9 mouse cellular contexts compared by ENCODE assay signal in the genomic region with DNA sequence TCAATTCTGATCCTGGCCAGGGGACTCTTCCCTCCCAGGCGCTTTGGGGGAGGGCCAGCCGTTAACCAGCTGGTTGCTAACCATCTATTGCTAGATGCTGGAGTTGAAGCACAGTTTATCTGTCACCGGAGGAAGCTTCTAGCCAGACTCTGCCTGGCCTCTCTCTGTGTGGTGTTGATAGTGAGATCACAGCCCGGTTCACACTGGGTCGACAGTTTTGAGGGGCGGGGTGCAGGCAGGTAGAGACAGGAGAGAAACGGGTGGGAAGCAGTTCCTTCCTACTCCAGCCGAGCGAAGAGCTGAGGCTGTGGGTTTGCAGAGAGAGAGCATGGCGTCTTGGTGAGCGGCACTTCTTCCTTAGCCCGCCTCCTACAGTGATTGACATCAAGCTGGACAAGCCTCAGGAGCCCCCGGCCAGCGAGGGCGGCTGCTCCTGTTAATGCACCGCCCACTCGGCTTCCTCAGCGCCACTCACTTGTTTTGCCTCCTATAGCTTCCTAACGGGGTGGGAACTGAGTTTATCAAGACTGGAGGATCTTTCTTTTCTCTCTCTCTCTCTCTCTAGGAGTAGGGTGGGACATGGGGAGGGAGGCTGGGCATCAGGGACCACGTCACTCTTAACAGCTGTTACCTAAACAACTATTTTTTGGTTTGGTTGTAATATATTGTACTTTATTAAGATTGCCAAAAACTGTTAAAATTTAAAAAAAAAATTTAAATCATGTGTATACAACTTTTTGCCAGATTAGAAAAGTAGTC. TPM values are rescaled to one million over a fixed set of nuclear protein-coding genes. Genes with fewer than 3 reads are reported as not detected.
DNase-seq lines count a peak whose midpoint lies in the region; ATAC-seq and TF ChIP-seq lines count a peak whose summit lies in the region.
"Had no signal": no experiment of that assay in that cellular context is flagged by ENCODE, and none has a peak within 500 bp of the region (broad histone marks: within the 10 kb centered on the region; RNA-seq: fewer than 3 reads in every experiment).

No protein-coding gene starts in this region.

- H3K4me2 ChIP-seq in hindbrain, embryonic 14.5 days (replicated peaks) = peak overlapping the region; percentile 46

- ATAC-seq in hindbrain, embryonic 14.5 days (ENCODE audit: low FRiP score) = peak; percentile 68; the same call in 1 of the 2 replicates

- H3K9ac ChIP-seq in ES-E14 (ENCODE audit: insufficient read depth, low read depth, low read length, poor library complexity, severe bottlenecking) = peak overlapping the region; percentile 60
- 0 out of 2 replicates have a peak overlapping the region, but pooled peaks have one; percentile 16 for H3K9ac ChIP-seq in hindbrain, embryonic 14.5 days

- no peaks in the 10 kb centered on the region for H3K27me3 ChIP-seq in hindbrain, embryonic 14.5 days (ENCODE audit: control insufficient read depth, insufficient read depth, low read length)

- H3K79me2 ChIP-seq in macrophage (ENCODE audit: inconsistent target) = no peaks in the 10 kb centered on the region

- peak; percentile 70 for DNase-seq in ES-E14 (ENCODE audit: low read depth, low spot score)
- peak; percentile 75 for DNase-seq in c-Kit-positive CD71-positive TER-119-negative erythroid progenitor cells, embryonic 14.5 days (ENCODE audit: low read depth)
- peak; percentile 74 for DNase-seq in gastrocnemius, adult 2 months
- DNase-seq in hindbrain, embryonic 14.5 days (ENCODE audit: low spot score) = peak; percentile 72
- peak; percentile 39 to 48 for DNase-seq in left cerebral cortex, adult 18-20 months (ENCODE audit: low spot score in 2 of 2)
- DNase-seq in retina, postnatal 1 day = peak; percentile 88
- DNase-seq in thymus, postnatal 4 days = peak; percentile 68

- in situ Hi-C loops in ES-E14 (cut with MboI; ENCODE audit: low sequenced_read_pairs in 2 of 2, unreplicated experiment in 2 of 2) = no loop called here

- H3K4me3 ChIP-seq in ES-E14 (ENCODE audit: insufficient read depth in 1 of 2, low read depth in 1 of 2, low read length in 2 of 2, poor library complexity in 1 of 2, severe bottlenecking in 1 of 2) (peak overlapping the region; percentile 42 to 54), macrophage (ENCODE audit: inconsistent target) (peak overlapping the region; percentile 12; the same call in 1 of the 2 replicates)
- peak overlapping the region; percentile 69 for H3K4me3 ChIP-seq in gastrocnemius, adult 2 months
- peak overlapping the region; percentile 17; the same call in 1 of the 2 replicates for H3K4me3 ChIP-seq in hindbrain, embryonic 14.5 days (replicated peaks; ENCODE audit: low read length)

- WGBS in hindbrain, embryonic 14.5 days = 6% methylated on average over 20 of the region's 20 CpGs
- WGBS in macrophage (ENCODE audit: missing documents) = 13% methylated on average over 20 of the region's 20 CpGs

- H3K9me3 ChIP-seq in ES-E14 (ENCODE audit: control insufficient read depth, insufficient read depth, low read depth, low read length) = no peaks in the 10 kb centered on the region
- no peaks in the 10 kb centered on the region for H3K9me3 ChIP-seq in hindbrain, embryonic 14.5 days (ENCODE audit: control insufficient read depth, low read length)

- TF ChIP-seq CTCF in gastrocnemius, adult 2 months (IDR thresholded peaks at IDR 0.05) = no peak

- intact Hi-C loops in gastrocnemius, adult 2 months (cut with DNase I) = no loop called here

- no peaks in the 10 kb centered on the region for H3K36me3 ChIP-seq in ES-E14 (ENCODE audit: control insufficient read depth, insufficient read depth, low read length, poor library complexity, severe bottlenecking)
- peaks cover 61% of the 10 kb centered on the region for H3K36me3 ChIP-seq in hindbrain, embryonic 14.5 days (replicated peaks; ENCODE audit: control insufficient read depth, insufficient read depth)
- no peaks in the 10 kb centered on the region for H3K36me3 ChIP-seq in macrophage (ENCODE audit: inconsistent target)

- H3K27ac ChIP-seq in ES-E14 (ENCODE audit: insufficient read depth, low read depth, low read length, poor library complexity, severe bottlenecking) = no peak overlapping the region
- H3K27ac ChIP-seq in gastrocnemius, adult 2 months = peak overlapping the region; percentile 56
- peak overlapping the region; percentile 54; the same call in 1 of the 2 replicates for H3K27ac ChIP-seq in hindbrain, embryonic 14.5 days
- no peak overlapping the region for H3K27ac ChIP-seq in macrophage

- peaks cover 0 to 17% of the 10 kb centered on the region in 2 experiments; a peak in 2 of 4 replicates for H3K4me1 ChIP-seq in ES-E14 (ENCODE audit: control insufficient read depth in 2 of 2, insufficient read depth in 2 of 2, low read length in 2 of 2, poor library complexity in 1 of 2)
- H3K4me1 ChIP-seq in hindbrain, embryonic 14.5 days (replicated peaks; ENCODE audit: control insufficient read depth, insufficient read depth, low read length) = no peaks in the 10 kb centered on the region

TF ChIP-seq in ES-E14, 5 proteins besides CTCF, POLR2A, EP300 and RAD21:
- TF ChIP-seq CHD2 (IDR thresholded peaks at IDR 0.05; ENCODE audit: low read depth, low read length) = no peak
- TF ChIP-seq ZNF384 (IDR thresholded peaks at IDR 0.05; ENCODE audit: low read depth, low read length) = no peak
- no peak for TF ChIP-seq HCFC1 (IDR thresholded peaks at IDR 0.05; ENCODE audit: borderline replicate concordance, insufficient read depth, low read length)
- TF ChIP-seq ZC3H11A (IDR thresholded peaks at IDR 0.05; ENCODE audit: borderline replicate concordance, low read depth, low read length) = no peak
- TF ChIP-seq MAFK (IDR thresholded peaks at IDR 0.05; ENCODE audit: insufficient read depth, low read depth, low read length) = no peak

RNA-seq across cellular contexts. Expression of gene Srprb, which starts 21.0 kb away (rescaled TPM):
- 75.5 and 93.1 TPM in 2 replicates for total RNA-seq in ES-E14 (2012; rRNA removed)
- 10 to 100 TPM; 16.2 to 18.2 TPM for total RNA-seq in gastrocnemius, adult 2 months (2021)
- 54.1 and 64.9 TPM in 2 replicates for polyA plus RNA-seq in hindbrain, embryonic 14.5 days (2014; fragmentation: Nextera tagmentation; extraction: Ambion mirVana)
- total RNA-seq in left cerebral cortex, adult 18-20 months (2021) = 10 to 100 TPM; 20.8 to 22.5 TPM
- total RNA-seq in macrophage (2018; cell fraction: chromatin; rRNA removed) = 10 to 100 TPM in 10 of 26 experiments, 1 to 10 TPM in 16; 2.7 to 20.5 (median 8.0) TPM
- total RNA-seq in macrophage (2018; cell fraction: cytosol; rRNA removed) = 10 to 100 TPM; 21.8 to 32.1 (median 27.4) TPM
- 10 to 100 TPM in 23 of 26 experiments, 1 to 10 TPM in 3; 7.9 to 31.1 (median 16.1) TPM for total RNA-seq in macrophage (2018; cell fraction: nucleus; rRNA removed)
- polyA plus RNA-seq in macrophage (2018) = 17.1 to 39.7 TPM (median 24.4 TPM) in 3 replicates

RNA-seq across cellular contexts. Expression of gene Gm20425, which starts 49.1 kb away (rescaled TPM):
- 0.04 and 2.0 TPM in 2 replicates for total RNA-seq in ES-E14 (2012; rRNA removed)
- total RNA-seq in gastrocnemius, adult 2 months (2021) = 1 to 10 TPM; 1.7 to 3.5 TPM
- 0.48 and 4.0 TPM in 2 replicates for polyA plus RNA-seq in hindbrain, embryonic 14.5 days (2014; fragmentation: Nextera tagmentation; extraction: Ambion mirVana)
- total RNA-seq in left cerebral cortex, adult 18-20 months (2021) = 10 to 100 TPM; 10.4 to 12.2 TPM
- 1 to 10 TPM in 2 of 26 experiments, not detected in 24; 1.6 to 2.8 TPM for total RNA-seq in macrophage (2018; cell fraction: chromatin; rRNA removed)
- under 1 TPM in 4 of 26 experiments, not detected in 22; 0.24 to 0.51 (median 0.31) TPM for total RNA-seq in macrophage (2018; cell fraction: cytosol; rRNA removed)
- 1 to 10 TPM in 1 of 26 experiments, not detected in 25; 1.6 TPM for total RNA-seq in macrophage (2018; cell fraction: nucleus; rRNA removed)
- polyA plus RNA-seq in macrophage (2018) = 57.4 TPM in 1 of 3 replicates, not detected in the others
- polyA plus RNA-seq: frontal cortex, adult 2 months had no signal

RNA-seq across cellular contexts. Expression of gene Trf, which starts 49.3 kb away (rescaled TPM):
- 9.6 and 11.9 TPM in 2 replicates for total RNA-seq in ES-E14 (2012; rRNA removed)
- 10 to 100 TPM in 1 of 2 experiments, 1 to 10 TPM in 1; 5.3 to 11.5 TPM for total RNA-seq in gastrocnemius, adult 2 months (2021)
- 45.3 and 49.7 TPM in 2 replicates for polyA plus RNA-seq in hindbrain, embryonic 14.5 days (2014; fragmentation: Nextera tagmentation; extraction: Ambion mirVana)
- 100 to 1,000 TPM; 170 to 179 TPM for total RNA-seq in left cerebral cortex, adult 18-20 months (2021)
- 100 to 1,000 TPM in 6 of 26 experiments, 10 to 100 TPM in 14, 1 to 10 TPM in 6; 3.6 to 563 (median 23.4) TPM for total RNA-seq in macrophage (2018; cell fraction: chromatin; rRNA removed)
- 1,000 to 10,000 TPM in 4 of 26 experiments, 100 to 1,000 TPM in 22; 117 to 1,310 (median 533) TPM for total RNA-seq in macrophage (2018; cell fraction: cytosol; rRNA removed)
- total RNA-seq in macrophage (2018; cell fraction: nucleus; rRNA removed) = 100 to 1,000 TPM; 133 to 983 (median 263) TPM
- 935 to 1,198 TPM (median 1,010 TPM) in 3 replicates for polyA plus RNA-seq in macrophage (2018)

Comparison
In these comparisons a context has a peak if more than half of its experiments do, and no peak if none do; other contexts are left out.
1. H3K27ac ChIP-seq: peak in gastrocnemius, adult 2 months (single experiment) and hindbrain, embryonic 14.5 days (single experiment); none in ES-E14 (single experiment) and macrophage (single experiment).
2. H3K4me3 ChIP-seq: peak in every context shown above with its lines; median percentile 69 in gastrocnemius, adult 2 months; 48 in ES-E14; 17 in hindbrain, embryonic 14.5 days; 12 in macrophage.
3. RNA of gene Trf, which starts 49.3 kb away (total RNA-seq): 170 to 179 TPM in left cerebral cortex, adult 18-20 months; 5.3 to 11.5 TPM in gastrocnemius, adult 2 months and 9.6 to 11.9 TPM in ES-E14; every median in the first group is over 10 times any median in the second.
4. Peak in every context shown above with its lines, with median percentiles within 50 percentile points of each other: DNase-seq.